Mouse (Mus musculus): ENCODE measurements at regions not wholly inside any gene's neighbourhood (a gene's known extent, or its start where the extent isn't known, plus 50 kb on each side); places are given as distances from the start of the nearest gene placed in this dataset.

DNA sequence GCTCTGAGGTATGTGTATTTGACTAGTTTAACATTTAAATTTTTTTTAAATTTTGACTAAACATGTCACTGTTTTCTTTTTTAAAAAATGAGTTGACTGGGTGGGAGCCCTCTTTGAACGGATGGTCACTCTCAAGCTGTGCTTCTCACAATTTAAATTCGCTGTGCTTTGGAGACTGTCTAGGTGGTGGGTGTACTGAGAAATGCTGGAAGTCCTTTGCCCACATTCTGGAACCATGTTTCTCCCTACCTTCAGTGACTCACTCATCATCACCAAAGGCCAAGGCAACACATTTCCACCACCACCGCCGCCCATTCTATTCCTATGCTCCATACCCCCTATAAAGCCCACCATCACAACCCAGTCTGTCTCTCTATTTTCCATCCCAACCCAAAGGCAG, 213.8 kb downstream of the Abcc12 start:
- TF ChIP-seq CTCF (IDR thresholded peaks at IDR 0.05; ENCODE audit: borderline replicate concordance, control insufficient read depth, extremely low read depth, insufficient read depth, low read length, poor library complexity) (no peak), POLR2A (IDR thresholded peaks at IDR 0.05; ENCODE audit: control insufficient read depth, extremely low read depth, insufficient read depth, low read length, poor library complexity) (no peak)
- Histone ChIP-seq H3K36me3 (ENCODE audit: control insufficient read depth, insufficient read depth, low read length) (no peaks in the 10 kb centered on the region), H3K4me1 (replicated peaks; ENCODE audit: control insufficient read depth, insufficient read depth, low read length) (no peaks in the 10 kb centered on the region), H3K27ac (ENCODE audit: control insufficient read depth, insufficient read depth, low read length) (no peak overlapping the region), H3K4me3 (ENCODE audit: control insufficient read depth, insufficient read depth, low read length) (no peak overlapping the region), H3K27me3 (ENCODE audit: control insufficient read depth, insufficient read depth, low read length) (no peaks in the 10 kb centered on the region)
- WGBS: 98% methylated on average over 4 of the region's 4 CpGs
- DNase-seq: no peak

- TF ChIP-seq CTCF (IDR thresholded peaks at IDR 0.05; ENCODE audit: borderline replicate concordance, control insufficient read depth, extremely low read depth, insufficient read depth, low read length, poor library complexity): no peak
- no peak for TF ChIP-seq POLR2A (IDR thresholded peaks at IDR 0.05; ENCODE audit: control insufficient read depth, extremely low read depth, insufficient read depth, low read length, poor library complexity)
- WGBS: 91% methylated on average over 5 of the region's 5 CpGs
- H3K27me3 ChIP-seq (ENCODE audit: control insufficient read depth, insufficient read depth, low read length): no peaks in the 10 kb centered on the region
- DNase-seq: no peak
- no peaks in the 10 kb centered on the region for H3K4me1 ChIP-seq (replicated peaks; ENCODE audit: control insufficient read depth, insufficient read depth, low read length)
- H3K36me3 ChIP-seq (ENCODE audit: control insufficient read depth, insufficient read depth, low read length): no peaks in the 10 kb centered on the region
- no peak overlapping the region for H3K27ac ChIP-seq (ENCODE audit: control insufficient read depth, insufficient read depth, low read length)
- no peak overlapping the region for H3K4me3 ChIP-seq (ENCODE audit: control insufficient read depth, insufficient read depth, low read length)
Observed at GRCm38 (mm10) chr8:86365726-86366125, 214.8 kb downstream of the Abcc12 start.

DNA sequence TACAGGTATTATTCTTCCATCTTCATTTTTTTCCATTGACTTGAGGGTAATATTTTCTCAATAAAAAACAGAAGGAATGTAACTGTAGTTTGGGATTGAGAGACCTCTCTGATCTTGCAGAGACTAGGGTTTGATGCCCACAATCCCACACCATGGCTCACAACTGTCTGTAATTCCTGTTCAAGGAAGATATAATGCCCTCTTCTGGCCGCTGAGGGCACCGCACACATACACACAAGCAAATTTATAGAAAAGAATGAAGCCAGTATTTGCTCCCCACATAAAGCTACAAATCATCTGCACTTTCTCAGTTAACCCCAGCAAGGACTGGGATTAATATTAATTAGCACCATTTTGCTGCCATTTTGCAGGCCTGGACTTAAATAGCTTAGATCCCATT, 215.6 kb downstream of the Abcc12 start:
- DNase-seq: peak; percentile 3

GRCm38 (mm10) chr8:86360283-86360682, 220.2 kb downstream of the Abcc12 start:
- no peak overlapping the region for H3K27ac ChIP-seq (ENCODE audit: control insufficient read depth, insufficient read depth, low read length)
- no peaks in the 10 kb centered on the region for H3K27me3 ChIP-seq (ENCODE audit: control insufficient read depth, insufficient read depth, low read length)
- no peaks in the 10 kb centered on the region for H3K4me1 ChIP-seq (replicated peaks; ENCODE audit: control insufficient read depth, insufficient read depth, low read length)
- DNase-seq: no peak
- no peaks in the 10 kb centered on the region for H3K36me3 ChIP-seq (ENCODE audit: control insufficient read depth, insufficient read depth, low read length)
- no peak for TF ChIP-seq POLR2A (IDR thresholded peaks at IDR 0.05; ENCODE audit: control insufficient read depth, extremely low read depth, insufficient read depth, low read length, poor library complexity)
- TF ChIP-seq CTCF (IDR thresholded peaks at IDR 0.05; ENCODE audit: borderline replicate concordance, control insufficient read depth, extremely low read depth, insufficient read depth, low read length, poor library complexity): no peak
- no peak overlapping the region for H3K4me3 ChIP-seq (ENCODE audit: control insufficient read depth, insufficient read depth, low read length)
- WGBS: 78% methylated on average over 2 of the region's 2 CpGs

More for the DNA sequence above, 215.6 kb downstream of the Abcc12 start:
- Histone ChIP-seq H3K4me1 (replicated peaks; ENCODE audit: control insufficient read depth, insufficient read depth, low read length) (no peaks in the 10 kb centered on the region), H3K27me3 (ENCODE audit: control insufficient read depth, insufficient read depth, low read length) (no peaks in the 10 kb centered on the region), H3K36me3 (ENCODE audit: control insufficient read depth, insufficient read depth, low read length) (no peaks in the 10 kb centered on the region), H3K4me3 (ENCODE audit: control insufficient read depth, insufficient read depth, low read length) (no peak overlapping the region), H3K27ac (ENCODE audit: control insufficient read depth, insufficient read depth, low read length) (no peak overlapping the region)
- no peak for TF ChIP-seq CTCF (IDR thresholded peaks at IDR 0.05; ENCODE audit: borderline replicate concordance, control insufficient read depth, extremely low read depth, insufficient read depth, low read length, poor library complexity)
- WGBS: 77% methylated on average over 2 of the region's 2 CpGs

DNA sequence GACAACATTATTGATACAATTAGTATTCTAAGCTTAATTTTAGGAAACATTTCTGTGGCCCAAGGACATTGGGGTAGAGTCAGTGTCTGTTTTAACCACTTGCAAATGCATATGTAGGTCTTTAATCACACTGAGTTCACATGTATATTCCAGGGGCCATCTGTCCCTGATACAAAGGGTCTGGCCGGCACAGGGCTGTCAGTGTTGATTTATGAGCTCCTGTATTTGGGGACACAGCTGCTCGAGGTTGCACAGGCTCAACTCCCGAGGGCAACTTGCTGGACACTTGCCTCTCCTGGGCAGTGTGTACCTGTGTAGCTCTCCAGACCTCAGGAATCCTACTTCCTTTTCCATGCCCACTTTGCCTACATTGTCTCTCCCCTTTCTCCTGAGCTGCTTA, 221.0 kb downstream of the Abcc12 start:
- no peaks in the 10 kb centered on the region for H3K4me1 ChIP-seq (replicated peaks; ENCODE audit: control insufficient read depth, insufficient read depth, low read length)
- WGBS: 37% methylated on average over 3 of the region's 3 CpGs
- no peak overlapping the region for H3K4me3 ChIP-seq (ENCODE audit: control insufficient read depth, insufficient read depth, low read length)
- H3K27ac ChIP-seq (ENCODE audit: control insufficient read depth, insufficient read depth, low read length): no peak overlapping the region
- H3K36me3 ChIP-seq (ENCODE audit: control insufficient read depth, insufficient read depth, low read length): no peaks in the 10 kb centered on the region
- H3K27me3 ChIP-seq (ENCODE audit: control insufficient read depth, insufficient read depth, low read length): no peaks in the 10 kb centered on the region
- TF ChIP-seq CTCF (IDR thresholded peaks at IDR 0.05; ENCODE audit: borderline replicate concordance, control insufficient read depth, extremely low read depth, insufficient read depth, low read length, poor library complexity): no peak
- TF ChIP-seq POLR2A (IDR thresholded peaks at IDR 0.05; ENCODE audit: control insufficient read depth, extremely low read depth, insufficient read depth, low read length, poor library complexity): no peak
- no peak for DNase-seq

- Histone ChIP-seq H3K4me3 (ENCODE audit: control insufficient read depth, insufficient read depth, low read length) (no peak overlapping the region), H3K4me1 (replicated peaks; ENCODE audit: control insufficient read depth, insufficient read depth, low read length) (no peaks in the 10 kb centered on the region), H3K27me3 (ENCODE audit: control insufficient read depth, insufficient read depth, low read length) (no peaks in the 10 kb centered on the region), H3K36me3 (ENCODE audit: control insufficient read depth, insufficient read depth, low read length) (no peaks in the 10 kb centered on the region), H3K27ac (ENCODE audit: control insufficient read depth, insufficient read depth, low read length) (no peak overlapping the region)
- no peak for DNase-seq
- WGBS: 84% methylated on average over 3 of the region's 3 CpGs
- no peak for TF ChIP-seq CTCF (IDR thresholded peaks at IDR 0.05; ENCODE audit: borderline replicate concordance, control insufficient read depth, extremely low read depth, insufficient read depth, low read length, poor library complexity)
- TF ChIP-seq POLR2A (IDR thresholded peaks at IDR 0.05; ENCODE audit: control insufficient read depth, extremely low read depth, insufficient read depth, low read length, poor library complexity): no peak
Observed at GRCm38 (mm10) chr8:86353816-86354215, 226.7 kb downstream of the Abcc12 start.

- TF ChIP-seq CTCF (IDR thresholded peaks at IDR 0.05; ENCODE audit: borderline replicate concordance, control insufficient read depth, extremely low read depth, insufficient read depth, low read length, poor library complexity): no peak
- TF ChIP-seq POLR2A (IDR thresholded peaks at IDR 0.05; ENCODE audit: control insufficient read depth, extremely low read depth, insufficient read depth, low read length, poor library complexity): no peak
- H3K4me1 ChIP-seq (replicated peaks; ENCODE audit: control insufficient read depth, insufficient read depth, low read length): no peaks in the 10 kb centered on the region
- no peak overlapping the region for H3K4me3 ChIP-seq (ENCODE audit: control insufficient read depth, insufficient read depth, low read length)
- WGBS: 80% methylated on average over 7 of the region's 7 CpGs
- no peak overlapping the region for H3K27ac ChIP-seq (ENCODE audit: control insufficient read depth, insufficient read depth, low read length)
- no peak for DNase-seq
- H3K27me3 ChIP-seq (ENCODE audit: control insufficient read depth, insufficient read depth, low read length): no peaks in the 10 kb centered on the region
- no peaks in the 10 kb centered on the region for H3K36me3 ChIP-seq (ENCODE audit: control insufficient read depth, insufficient read depth, low read length)
Observed at GRCm38 (mm10) chr8:86351545-86352190, 228.8 kb downstream of the Abcc12 start.

All from thymus, adult 2 months (tissue).